Mouse (Mus musculus) CH12.LX (cell line): ENCODE measurements at regions not wholly inside any gene's neighbourhood (a gene's known extent, or its start where the extent isn't known, plus 50 kb on each side); places are given as distances from the start of the nearest gene placed in this dataset.
A peak's percentile ranks its signal among the peaks of the same experiment; 100 is the strongest.

ENCODE experiments used
- DNase-seq: peaks from one replicate; pipeline ENCODE4 v3.0.0-alpha.2; 2013; ENCODE audit errors: extremely low read depth
- H3K27ac ChIP-seq: 2 replicates; pipeline ENCODE4 v1.5.1; 2012; ENCODE audit warnings: low read depth, mild to moderate bottlenecking, control low read depth, moderate library complexity; ENCODE audit not compliant: insufficient read depth
- H3K27me3 ChIP-seq: replicated peaks from 2 replicates; pipeline ENCODE3; 2012; ENCODE audit warnings: inconsistent platforms
- H3K36me3 ChIP-seq, 2 experiments: replicated peaks in 1 of 2; 2 replicates each; pipeline versions ENCODE3 to v1.6.1; 2012; ENCODE audit warnings: inconsistent platforms in 1 of 2, low read length in 1 of 2, mild to moderate bottlenecking in 1 of 2, mixed read lengths in 1 of 2, moderate library complexity in 1 of 2; ENCODE audit not compliant: control insufficient read depth in 1 of 2, insufficient read depth in 1 of 2
- H3K4me1 ChIP-seq, 2 experiments: 2 replicates each; pipeline ENCODE4 v1.6.1; 2012; ENCODE audit warnings: inconsistent platforms in 1 of 2, moderate library complexity in 1 of 2; ENCODE audit not compliant: insufficient read depth in 2 of 2, control insufficient read depth in 1 of 2
- H3K4me2 ChIP-seq: 2 replicates; pipeline ENCODE4 v1.6.1; 2012; ENCODE audit warnings: low read depth, mild to moderate bottlenecking, control low read depth; ENCODE audit not compliant: poor library complexity, insufficient read depth, severe bottlenecking
- H3K4me3 ChIP-seq, 3 experiments: fragments of 150-350 bp in 1 of 3; sonication (generic) in 1 of 3; replicated peaks in 1 of 3; 2 replicates each; pipeline versions ENCODE3 to v1.5.1; 2011 to 2012; ENCODE audit warnings: low read depth in 2 of 3, low read length in 2 of 3, mild to moderate bottlenecking in 2 of 3, moderate library complexity in 2 of 3, control low read depth in 1 of 3, improper control_type of control experiment in 1 of 3, inconsistent platforms in 1 of 3, mixed read lengths in 1 of 3; ENCODE audit not compliant: poor library complexity in 1 of 3
- H3K79me2 ChIP-seq: replicated peaks from 2 replicates; pipeline ENCODE4 v1.6.1; 2012; ENCODE audit warnings: mild to moderate bottlenecking, moderate library complexity; ENCODE audit not compliant: control insufficient read depth, poor library complexity, insufficient read depth, severe bottlenecking; ENCODE audit errors: extremely low read depth
- H3K9ac ChIP-seq: 2 replicates; pipeline ENCODE4 v1.6.1; 2012; ENCODE audit warnings: low read depth, mild to moderate bottlenecking, control low read depth, moderate library complexity; ENCODE audit not compliant: insufficient read depth
- H3K9me3 ChIP-seq: replicated peaks from 2 replicates; pipeline ENCODE3; 2012; ENCODE audit warnings: low read length, inconsistent platforms, mixed read lengths
- CHD1 ChIP-seq: IDR thresholded peaks from 2 replicates; pipeline ENCODE4 v1.6.1; 2012; ENCODE audit warnings: low read depth, low read length, improper control_type of control experiment, inconsistent platforms
- CHD2 ChIP-seq: IDR thresholded peaks from 2 replicates; pipeline ENCODE4 v1.6.1; 2011; ENCODE audit warnings: low read length, improper control_type of control experiment
- CTCF ChIP-seq, 2 experiments: IDR thresholded peaks in 1 of 2; conservative IDR thresholded peaks in 1 of 2; 2 replicates each; pipeline ENCODE4 v1.5.1; 2011 to 2012; ENCODE audit warnings: low read depth in 2 of 2, low read length in 2 of 2, improper control_type of control experiment in 1 of 2, inconsistent platforms in 1 of 2, mild to moderate bottlenecking in 1 of 2, moderate library complexity in 1 of 2
- EP300 ChIP-seq: IDR thresholded peaks from 2 replicates; pipeline ENCODE4 v1.6.1; 2011; ENCODE audit warnings: low read length, improper control_type of control experiment
- ETS1 ChIP-seq: conservative IDR thresholded peaks from 2 replicates; pipeline ENCODE4 v1.6.1; 2012; ENCODE audit warnings: low read depth, mild to moderate bottlenecking, inconsistent platforms, low read length, improper control_type of control experiment, moderate library complexity
- GABPA ChIP-seq: IDR thresholded peaks from 2 replicates; pipeline ENCODE4 v1.6.1; 2012; ENCODE audit warnings: low read depth, low read length, improper control_type of control experiment, inconsistent platforms; ENCODE audit not compliant: insufficient replicate concordance
- JUN ChIP-seq: IDR thresholded peaks from 2 replicates; pipeline ENCODE4 v1.6.1; 2011; ENCODE audit warnings: low read depth, mild to moderate bottlenecking, low read length, improper control_type of control experiment, moderate library complexity; ENCODE audit not compliant: insufficient read depth
- MAFK ChIP-seq: IDR thresholded peaks from 2 replicates; pipeline ENCODE4 v1.6.1; 2011; ENCODE audit warnings: low read length, improper control_type of control experiment; ENCODE audit not compliant: insufficient replicate concordance
- MAX ChIP-seq: IDR thresholded peaks from 2 replicates; pipeline ENCODE4 v1.6.1; 2011; ENCODE audit warnings: low read length, improper control_type of control experiment
- MAZ ChIP-seq: IDR thresholded peaks from 2 replicates; pipeline ENCODE4 v1.6.1; 2012; ENCODE audit warnings: low read depth, mild to moderate bottlenecking, inconsistent platforms, low read length, improper control_type of control experiment, moderate library complexity
- MXI1 ChIP-seq: IDR thresholded peaks from 2 replicates; pipeline ENCODE4 v1.6.1; 2011; ENCODE audit warnings: mild to moderate bottlenecking, low read depth, low read length, improper control_type of control experiment
- NRF1 ChIP-seq: IDR thresholded peaks from 2 replicates; pipeline ENCODE4 v1.6.1; 2014; ENCODE audit warnings: low read depth, mild to moderate bottlenecking, inconsistent platforms, low read length, improper control_type of control experiment, moderate library complexity
- RAD21 ChIP-seq: IDR thresholded peaks from 2 replicates; pipeline ENCODE4 v1.6.1; 2011; ENCODE audit warnings: low read depth, mild to moderate bottlenecking, low read length, improper control_type of control experiment, moderate library complexity
- SIN3A ChIP-seq: IDR thresholded peaks from 2 replicates; pipeline ENCODE4 v1.6.1; 2012; ENCODE audit warnings: low read length, improper control_type of control experiment, inconsistent platforms
- SMC3 ChIP-seq: IDR thresholded peaks from 2 replicates; pipeline ENCODE4 v1.6.1; 2011; ENCODE audit warnings: low read depth, low read length, improper control_type of control experiment
- TBP ChIP-seq: conservative IDR thresholded peaks from 2 replicates; pipeline ENCODE4 v1.6.1; 2011; ENCODE audit warnings: low read depth, low read length, improper control_type of control experiment
- UBTF ChIP-seq: IDR thresholded peaks from 2 replicates; pipeline ENCODE4 v1.6.1; 2012; ENCODE audit warnings: low read depth, mild to moderate bottlenecking, inconsistent platforms, low read length, improper control_type of control experiment, moderate library complexity
- USF2 ChIP-seq: conservative IDR thresholded peaks from 2 replicates; pipeline ENCODE4 v1.6.1; 2011; ENCODE audit warnings: low read depth, low read length, improper control_type of control experiment
- ZKSCAN1 ChIP-seq: IDR thresholded peaks from 2 replicates; pipeline ENCODE4 v1.6.1; 2012; ENCODE audit warnings: low read depth, inconsistent platforms, low read length, improper control_type of control experiment, borderline replicate concordance
- dilution Hi-C: fragments of 300-500 bp; cut with MboI; formaldehyde crosslinking; loops from 2 replicates; pipeline ENCODE4 v1.14.3; 2020; ENCODE audit warnings: low sequenced_read_pairs; ENCODE audit not compliant: extremely low pct_unique_long_range_greater_than_20kb, extremely low pct_ligation_motif_present
- in situ Hi-C: fragments of 300-500 bp; cut with MboI; formaldehyde crosslinking; loops from 3 replicates; pipeline ENCODE4 v1.14.3; 2019; ENCODE audit warnings: low sequenced_read_pairs, low pct_ligation_motif_present, low pct_unique_long_range_greater_than_20kb, mixed read lengths

DNA sequence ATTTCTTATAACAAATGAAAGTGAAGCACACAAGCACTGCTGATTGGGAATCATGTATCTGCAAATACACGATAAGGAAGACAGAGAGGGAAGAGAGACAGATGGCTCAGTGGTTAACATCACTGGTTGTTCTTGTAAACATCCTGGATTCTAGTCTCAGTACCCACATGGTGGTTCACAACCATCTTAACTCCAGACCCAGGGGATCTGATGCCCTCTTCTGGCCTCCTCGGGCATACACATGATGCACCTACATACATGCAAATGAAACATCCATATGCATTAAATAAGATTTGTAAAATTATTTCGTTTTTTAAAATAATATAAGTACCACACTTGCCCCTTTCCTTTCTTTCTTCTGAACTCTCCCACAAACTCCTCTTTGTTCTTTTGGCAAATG lies 106.4 kb upstream of the Gm10181 start:
- in situ Hi-C loops (no loop called here), dilution Hi-C loops (no loop called here)
- H3K4me2 ChIP-seq, result no peak overlapping the region
- no peak for TF ChIP-seq MAX
- no peak for TF ChIP-seq EP300
- no peak for TF ChIP-seq MXI1
- no peak for TF ChIP-seq ZKSCAN1
- TF ChIP-seq SMC3, result peak; percentile 53
- peak in 1 of 2 experiments; percentile 52; a peak in 2 of 4 replicates for TF ChIP-seq CTCF (conservative IDR thresholded peaks at IDR 0.05 in 1 of 2, IDR thresholded peaks at IDR 0.05 in 1 of 2; ENCODE audit: low read depth in 2 of 2, low read length in 2 of 2)
- no peak for TF ChIP-seq CHD2
- no peak for TF ChIP-seq CHD1
- TF ChIP-seq RAD21, result peak; percentile 40
- no peak for TF ChIP-seq TBP
- no peak overlapping the region for H3K27ac ChIP-seq
- H3K9me3 ChIP-seq, result no peaks in the 10 kb centered on the region
- no peaks in the 10 kb centered on the region for H3K27me3 ChIP-seq
- peak; percentile 18 for DNase-seq
- H3K4me1 ChIP-seq, result no peaks in the 10 kb centered on the region
- H3K79me2 ChIP-seq, result no peaks in the 10 kb centered on the region
- H3K36me3 ChIP-seq, result no peaks in the 10 kb centered on the region
- no peak overlapping the region for H3K4me3 ChIP-seq
- no peak overlapping the region for H3K9ac ChIP-seq

- no peak overlapping the region for H3K4me3 ChIP-seq
- no peak overlapping the region for H3K4me2 ChIP-seq
- H3K27me3 ChIP-seq, result no peaks in the 10 kb centered on the region
- dilution Hi-C loops (no loop called here), in situ Hi-C loops (no loop called here)
- no peak for DNase-seq
- no peaks in the 10 kb centered on the region for H3K9me3 ChIP-seq
- TF ChIP-seq MAZ, result no peak
- no peak for TF ChIP-seq MAFK
- no peak for TF ChIP-seq SIN3A
- no peaks in the 10 kb centered on the region for H3K36me3 ChIP-seq
- no peaks in the 10 kb centered on the region for H3K79me2 ChIP-seq
- no peak overlapping the region for H3K9ac ChIP-seq
- no peak overlapping the region for H3K27ac ChIP-seq
- H3K4me1 ChIP-seq, result 0 out of 4 replicates have a peak, but pooled peaks cover 0 to 3% of the 10 kb centered on the region in 2 experiments
These were observed 94.7 kb upstream of the Gm10181 start for GRCm38 (mm10) chr9:24994491-24994890.

GRCm38 (mm10) chr9:25021095-25021691 lies 68.0 kb upstream of the Gm10181 start:
- in situ Hi-C loops, result no loop called here
- no peaks in the 10 kb centered on the region for H3K9me3 ChIP-seq
- DNase-seq, result no peak
- H3K4me2 ChIP-seq, result no peak overlapping the region
- no peak overlapping the region for H3K9ac ChIP-seq
- dilution Hi-C loops, result no loop called here
- H3K79me2 ChIP-seq, result no peaks in the 10 kb centered on the region
- H3K27ac ChIP-seq, result no peak overlapping the region
- H3K4me3 ChIP-seq, result no peak overlapping the region
- TF ChIP-seq UBTF, result no peak
- TF ChIP-seq USF2, result no peak
- TF ChIP-seq EP300, result no peak
- TF ChIP-seq JUN, result no peak
- TF ChIP-seq MAZ, result no peak
- TF ChIP-seq NRF1, result no peak
- TF ChIP-seq GABPA, result no peak
- no peak for TF ChIP-seq ETS1
- TF ChIP-seq RAD21, result no peak
- TF ChIP-seq SIN3A, result no peak
- no peaks in the 10 kb centered on the region for H3K36me3 ChIP-seq
- H3K4me1 ChIP-seq, result peaks cover 0 to 14% of the 10 kb centered on the region in 2 experiments; a peak in 1 of 4 replicates
- no peaks in the 10 kb centered on the region for H3K27me3 ChIP-seq
